Mouse (Mus musculus): ENCODE data around the gene Armh3.

DNA sequence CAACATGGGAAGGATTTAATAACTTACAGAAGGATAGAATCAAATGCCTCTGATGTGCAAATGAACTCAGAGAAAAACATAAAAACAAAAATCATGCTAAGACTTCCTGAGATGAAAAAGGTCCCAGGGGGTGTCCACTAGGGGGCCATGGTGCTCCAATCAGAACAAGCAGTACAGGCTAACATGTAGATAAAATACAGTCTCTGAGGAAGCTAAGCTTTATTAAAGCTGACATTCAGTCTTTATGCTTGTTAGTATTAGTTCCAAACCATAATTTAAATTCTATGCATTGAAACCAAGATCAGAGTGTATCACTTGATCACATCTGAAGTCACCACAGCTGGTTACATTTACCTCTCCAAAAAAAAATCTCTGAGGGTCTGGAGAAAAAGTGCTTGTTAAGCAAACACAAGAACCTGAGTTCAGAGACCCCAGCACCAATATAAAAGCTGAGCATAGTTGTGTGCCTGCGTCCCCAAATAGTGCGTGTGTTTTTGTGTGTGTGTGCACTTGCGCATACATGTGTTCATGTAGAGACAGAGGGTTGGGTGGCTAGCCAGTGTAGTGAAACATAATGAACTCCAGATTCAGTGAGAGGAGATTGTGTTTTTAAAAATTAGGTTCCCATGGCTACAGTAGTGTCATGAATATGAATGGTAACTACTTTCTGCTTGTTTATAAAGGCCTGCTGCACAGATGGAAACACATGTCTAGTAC is 151.1 kb downstream of the Armh3 start:
- TF ChIP-seq CTCF (IDR thresholded peaks at IDR 0.05; ENCODE audit: insufficient read depth, low read depth, low read length) (no peak), POLR2A (IDR thresholded peaks at IDR 0.05; ENCODE audit: insufficient read depth, low read depth, low read length) (no peak)

All from olfactory bulb, adult 2 months (tissue).